Mouse (Mus musculus) myocyte (in vitro differentiated cells): Measurements from ENCODE around the gene Fndc3a. TPM values are rescaled to one million over a fixed set of nuclear protein-coding genes. Genes with fewer than 3 reads are reported as not detected.

Source experiments
- H3K27me3 ChIP-seq: one replicate; pipeline ENCODE4 v1.6.1; 2011; ENCODE audit not compliant: control insufficient read depth, insufficient read depth, insufficient read length
- H3K36me3 ChIP-seq: one replicate; pipeline ENCODE4 v1.6.1; 2011; ENCODE audit not compliant: control insufficient read depth, insufficient read depth
- H3K4me2 ChIP-seq: one replicate; pipeline ENCODE4 v1.6.1; 2011; ENCODE audit warnings: low read depth, control low read depth
- H3K4me3 ChIP-seq: one replicate; pipeline ENCODE4 v1.5.1; 2011; ENCODE audit warnings: mild to moderate bottlenecking, control low read depth, moderate library complexity
- H3K79me2 ChIP-seq: one replicate; pipeline ENCODE4 v1.6.1; 2011; ENCODE audit not compliant: control insufficient read depth, insufficient read depth
- H3ac ChIP-seq: one replicate; pipeline ENCODE4 v1.6.1; 2011; ENCODE audit not compliant: control insufficient read depth, insufficient read length
- CEBPB ChIP-seq: IDR thresholded peaks from 2 replicates; pipeline ENCODE4 v1.6.1; 2011; ENCODE audit warnings: mild to moderate bottlenecking, moderate library complexity; ENCODE audit not compliant: poor library complexity, insufficient read depth, severe bottlenecking
- E2F4 ChIP-seq: IDR thresholded peaks from one replicate; pipeline ENCODE4 v1.6.1; 2011; ENCODE audit warnings: mild to moderate bottlenecking, control low read depth, moderate library complexity; ENCODE audit not compliant: insufficient read depth
- MAX ChIP-seq: IDR thresholded peaks from one replicate; pipeline ENCODE4 v1.6.1; 2011; ENCODE audit warnings: low read depth, mild to moderate bottlenecking, control low read depth
- MYOD1 ChIP-seq, 3 experiments: IDR thresholded peaks; one replicate each; pipeline ENCODE4 v1.6.1; 2011; ENCODE audit warnings: control low read depth in 2 of 3, low read depth in 2 of 3, mild to moderate bottlenecking in 2 of 3, moderate library complexity in 1 of 3; ENCODE audit not compliant: insufficient read length in 2 of 3, control insufficient read depth in 1 of 3
- MYOG ChIP-seq, 3 experiments: IDR thresholded peaks; one replicate each; pipeline ENCODE4 v1.6.1; 2011; ENCODE audit warnings: control low read depth in 2 of 3, low read depth in 2 of 3, mild to moderate bottlenecking in 2 of 3; ENCODE audit not compliant: insufficient read length in 2 of 3, control insufficient read depth in 1 of 3, insufficient read depth in 1 of 3
- POLR2A ChIP-seq: IDR thresholded peaks from one replicate; pipeline ENCODE4 v1.6.1; 2011; ENCODE audit warnings: low read depth, mild to moderate bottlenecking, control low read depth, moderate library complexity; ENCODE audit not compliant: insufficient read length
- POLR2AphosphoS2 ChIP-seq: IDR thresholded peaks from one replicate; pipeline ENCODE4 v1.6.1; 2011; ENCODE audit warnings: low read depth, control low read depth; ENCODE audit not compliant: insufficient read length
- REST ChIP-seq: IDR thresholded peaks from one replicate; pipeline ENCODE4 v1.6.1; 2011; ENCODE audit warnings: mild to moderate bottlenecking, control low read depth, moderate library complexity; ENCODE audit not compliant: insufficient read depth, insufficient read length
- SRF ChIP-seq: IDR thresholded peaks from one replicate; pipeline ENCODE4 v1.6.1; 2011; ENCODE audit warnings: low read depth; ENCODE audit not compliant: control insufficient read depth, insufficient read length
- TCF12 ChIP-seq: IDR thresholded peaks from one replicate; pipeline ENCODE4 v1.6.1; 2011; ENCODE audit warnings: mild to moderate bottlenecking, control low read depth; ENCODE audit not compliant: poor library complexity, insufficient read depth, severe bottlenecking
- TCF3 ChIP-seq: IDR thresholded peaks from one replicate; pipeline ENCODE4 v1.6.1; 2011; ENCODE audit warnings: low read depth, control low read depth; ENCODE audit not compliant: insufficient read length
- USF1 ChIP-seq: IDR thresholded peaks from one replicate; pipeline ENCODE4 v1.6.1; 2011; ENCODE audit warnings: low read depth, mild to moderate bottlenecking, control low read depth, moderate library complexity
- polyA plus RNA-seq: library from polyadenylated mRNA; unstranded; fragments of >200 nt; fragmentation: generic; extraction: Trizol; gene quantifications from one replicate; pipeline ENCODE4 v1.2.1, GENCODE M21; 2012; ENCODE audit warnings: missing spikeins

Fndc3a gene
- polyA plus RNA-seq, 1 experiment, result 7.2 TPM

DNA sequence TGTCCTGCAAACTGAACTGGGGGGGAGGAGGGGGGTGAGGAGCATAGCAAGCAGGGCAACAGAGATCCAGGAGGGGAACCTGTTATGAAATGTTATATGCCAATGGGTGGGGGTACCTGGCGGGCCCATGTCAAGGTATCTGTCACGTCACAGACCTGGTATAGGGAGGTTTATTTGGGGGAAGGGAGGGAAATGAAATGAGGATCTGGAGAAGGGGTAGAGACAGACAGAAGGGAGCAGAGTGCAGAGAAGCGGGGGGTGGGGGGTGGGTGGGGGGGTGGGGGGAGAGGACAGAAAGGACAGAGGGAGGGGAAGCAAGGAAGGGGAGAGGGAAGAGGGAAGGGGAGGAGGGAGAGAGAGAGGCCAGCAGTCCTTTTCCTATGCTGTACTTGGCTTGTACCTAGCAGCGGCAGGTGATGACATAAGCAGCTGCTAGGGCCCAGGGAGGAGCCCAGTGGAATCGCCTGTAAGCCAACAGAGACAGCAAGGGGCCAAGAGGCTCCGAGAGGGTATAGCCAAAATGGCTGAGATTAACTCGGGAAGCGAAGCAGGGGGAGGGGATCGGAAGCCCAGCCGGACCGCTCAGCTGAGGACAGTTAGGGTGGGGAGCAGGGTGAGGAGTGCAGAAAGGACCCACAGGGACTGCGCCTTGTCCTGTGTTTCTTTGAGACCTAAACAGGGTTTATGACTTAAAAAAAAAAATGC, 203.6 kb downstream of the Fndc3a start:
- Histone ChIP-seq H3K4me2 (peak overlapping the region; percentile 48), H3K27me3 (peaks cover 5% of the 10 kb centered on the region), H3ac (no peak overlapping the region), H3K36me3 (no peaks in the 10 kb centered on the region), H3K4me3 (no peak overlapping the region), H3K79me2 (no peaks in the 10 kb centered on the region)
- TF ChIP-seq MAX, result no peak
- TF ChIP-seq TCF12, result no peak
- TF ChIP-seq MYOD1 (IDR thresholded peaks at IDR 0.05; ENCODE audit: control insufficient read depth in 1 of 3, insufficient read length in 2 of 3, low read depth in 2 of 3), result no peak
- TF ChIP-seq CEBPB, result no peak
- TF ChIP-seq TCF3, result no peak
- no peak for TF ChIP-seq USF1
- TF ChIP-seq MYOG (IDR thresholded peaks at IDR 0.05; ENCODE audit: control insufficient read depth in 1 of 3, insufficient read depth in 1 of 3, insufficient read length in 2 of 3, low read depth in 2 of 3), result no peak
- no peak for TF ChIP-seq SRF
- TF ChIP-seq POLR2A, result no peak
- TF ChIP-seq POLR2AphosphoS2, result no peak
- TF ChIP-seq REST, result no peak
- no peak for TF ChIP-seq E2F4

DNA sequence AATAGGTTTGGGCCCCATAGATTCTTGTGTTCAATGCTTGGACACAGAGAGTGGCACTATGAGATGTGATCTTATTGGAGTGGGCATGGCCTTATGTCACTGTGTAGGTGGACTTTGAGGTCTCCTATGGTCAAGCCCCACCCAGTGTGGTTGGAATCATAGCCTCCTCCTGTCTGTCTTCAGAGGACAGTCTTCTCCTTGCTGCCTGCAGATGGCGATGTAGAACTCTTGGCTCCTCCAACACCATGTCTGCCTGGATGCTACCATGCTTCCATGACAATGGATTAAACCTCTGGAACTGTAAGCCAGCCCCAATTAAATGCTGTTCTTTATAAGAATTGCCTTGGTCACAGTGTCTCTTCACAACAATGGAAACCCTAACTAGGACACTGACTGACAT, 204.8 kb downstream of the Fndc3a start:
- peaks cover 5% of the 10 kb centered on the region for H3K27me3 ChIP-seq
- TF ChIP-seq REST (no peak), CEBPB (no peak), POLR2AphosphoS2 (no peak), USF1 (no peak), SRF (no peak), MAX (no peak), TCF12 (no peak), POLR2A (no peak), E2F4 (no peak)
- no peaks in the 10 kb centered on the region for H3K36me3 ChIP-seq
- no peak overlapping the region for H3ac ChIP-seq
- H3K4me3 ChIP-seq, result no peak overlapping the region
- no peak overlapping the region for H3K4me2 ChIP-seq
- H3K79me2 ChIP-seq, result no peaks in the 10 kb centered on the region

DNA sequence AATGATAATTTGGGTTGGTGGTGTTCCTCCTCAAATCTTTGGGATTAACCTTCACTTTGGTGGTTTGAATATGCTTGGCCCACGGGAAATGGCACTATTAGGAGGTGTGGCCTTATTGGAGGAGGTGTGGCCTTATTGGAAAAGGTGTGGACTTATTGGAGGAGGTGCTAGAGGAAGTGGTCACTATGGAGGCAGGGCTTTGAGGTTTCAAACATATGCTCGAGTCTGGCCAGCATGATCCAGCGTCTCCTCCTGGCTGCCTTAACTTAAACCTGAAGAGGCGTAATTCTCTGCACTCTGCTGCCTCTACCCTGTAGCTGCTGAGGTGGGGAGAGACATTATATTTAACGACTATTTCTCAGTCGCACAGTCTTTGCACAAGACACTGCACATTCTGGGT, 206.6 kb downstream of the Fndc3a start:
- no peak for TF ChIP-seq TCF12
- TF ChIP-seq POLR2AphosphoS2, result no peak
- no peak for TF ChIP-seq TCF3
- TF ChIP-seq MAX, result no peak
- TF ChIP-seq POLR2A, result no peak
- TF ChIP-seq USF1, result no peak
- no peak for TF ChIP-seq MYOD1 (IDR thresholded peaks at IDR 0.05; ENCODE audit: control insufficient read depth in 1 of 3, insufficient read length in 2 of 3, low read depth in 2 of 3)
- no peak for TF ChIP-seq E2F4
- no peak for TF ChIP-seq MYOG (IDR thresholded peaks at IDR 0.05; ENCODE audit: control insufficient read depth in 1 of 3, insufficient read depth in 1 of 3, insufficient read length in 2 of 3, low read depth in 2 of 3)
- no peak for TF ChIP-seq SRF
- no peak for TF ChIP-seq REST
- no peak for TF ChIP-seq CEBPB
- H3ac ChIP-seq, result no peak overlapping the region
- H3K27me3 ChIP-seq, result peaks cover 7% of the 10 kb centered on the region
- no peak overlapping the region for H3K4me2 ChIP-seq
- no peaks in the 10 kb centered on the region for H3K79me2 ChIP-seq
- H3K4me3 ChIP-seq, result no peak overlapping the region
- no peaks in the 10 kb centered on the region for H3K36me3 ChIP-seq

DNA sequence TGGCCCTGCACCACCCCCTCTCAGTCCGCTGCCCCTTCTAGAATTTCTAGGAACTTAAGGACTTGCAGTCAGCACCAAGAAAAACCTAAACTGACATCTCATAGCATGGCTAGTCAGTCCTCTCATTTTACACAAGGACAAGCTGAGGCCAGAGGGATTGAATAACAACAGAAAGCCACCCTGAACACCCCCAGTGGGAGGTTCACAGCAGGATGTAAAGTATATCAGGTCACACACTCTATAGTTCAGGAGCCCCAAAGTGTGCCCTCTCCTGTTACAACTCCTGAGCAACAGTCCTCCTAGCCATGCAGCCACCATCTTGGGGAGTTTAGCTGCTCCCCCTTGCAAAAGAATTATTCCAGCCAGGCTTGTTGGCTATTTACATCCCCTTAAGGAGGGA, 216.0 kb downstream of the Fndc3a start:
- Histone ChIP-seq H3K36me3 (no peaks in the 10 kb centered on the region), H3K4me3 (no peak overlapping the region), H3K27me3 (peaks cover 27% of the 10 kb centered on the region), H3K79me2 (no peaks in the 10 kb centered on the region), H3K4me2 (no peak overlapping the region), H3ac (no peak overlapping the region)
- TF ChIP-seq TCF12 (no peak), MYOD1 (IDR thresholded peaks at IDR 0.05; ENCODE audit: control insufficient read depth in 1 of 3, insufficient read length in 2 of 3, low read depth in 2 of 3) (no peak), MYOG (IDR thresholded peaks at IDR 0.05; ENCODE audit: control insufficient read depth in 1 of 3, insufficient read depth in 1 of 3, insufficient read length in 2 of 3, low read depth in 2 of 3) (no peak), SRF (no peak), POLR2AphosphoS2 (no peak), USF1 (no peak), MAX (no peak), POLR2A (no peak), CEBPB (no peak)

DNA sequence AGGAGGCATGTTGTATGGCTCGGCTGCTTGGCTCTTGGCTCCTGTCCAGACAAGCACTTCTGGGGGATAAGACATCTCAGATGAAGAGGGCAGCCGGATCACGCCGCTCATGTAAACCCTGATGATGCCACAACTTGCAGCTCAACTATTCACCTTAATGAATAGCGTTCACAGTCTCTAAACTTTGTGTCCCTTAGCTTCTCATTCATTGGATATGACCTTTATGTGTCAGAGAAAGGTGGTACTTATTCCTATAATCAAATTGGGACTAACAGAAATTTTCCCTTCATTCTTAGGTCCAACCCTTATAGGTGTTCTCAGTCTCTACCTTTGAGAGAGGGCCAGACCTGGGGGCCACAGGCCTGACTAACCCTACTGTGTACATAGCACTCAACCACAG, 218.1 kb downstream of the Fndc3a start, which contains the start of gene Gm9195:
Gene Gm9195, minus strand, starts transcription at position 101 of the 400 bp plus-strand sequence.
- peaks cover 11% of the 10 kb centered on the region for H3K27me3 ChIP-seq
- H3K4me2 ChIP-seq, result no peak within 1 kb of the TSS
- no peak within 1 kb of the TSS for H3ac ChIP-seq
- no peak within 1 kb of the TSS for H3K4me3 ChIP-seq
- no peaks in the 10 kb centered on the region for H3K36me3 ChIP-seq
- TF ChIP-seq USF1 (no peak), MAX (no peak), MYOD1 (IDR thresholded peaks at IDR 0.05; ENCODE audit: control insufficient read depth in 1 of 3, insufficient read length in 2 of 3, low read depth in 2 of 3) (no peak), MYOG (IDR thresholded peaks at IDR 0.05; ENCODE audit: control insufficient read depth in 1 of 3, insufficient read depth in 1 of 3, insufficient read length in 2 of 3, low read depth in 2 of 3) (no peak), POLR2AphosphoS2 (no peak), REST (no peak), TCF12 (no peak), SRF (no peak), CEBPB (no peak), TCF3 (no peak), E2F4 (no peak), POLR2A (no peak)
- no peaks in the 10 kb centered on the region for H3K79me2 ChIP-seq
